Mouse (Mus musculus) midbrain, embryonic 16.5 days (tissue): ENCODE results near the gene Nup133. TPM values are rescaled to one million over a fixed set of nuclear protein-coding genes. Genes with fewer than 3 reads are reported as not detected.

Source experiments
- ATAC-seq: fragments of 200-750 bp; cut with Nextera tagmentation; 2 replicates; pipeline ENCODE4 v1.8.0; 2017; ENCODE audit warnings: moderate TSS enrichment
- H3K27ac ChIP-seq: fragments of 300-500 bp; sonication (generic); 2 replicates; pipeline ENCODE4 v1.5.1; 2014; ENCODE audit warnings: mild to moderate bottlenecking, low read length, mixed read lengths
- H3K27me3 ChIP-seq: fragments of 300-500 bp; sonication (generic); 2 replicates; pipeline ENCODE4 v1.6.1; 2014; ENCODE audit warnings: low read depth, low read length, mixed read lengths; ENCODE audit not compliant: control insufficient read depth, insufficient read depth
- H3K36me3 ChIP-seq: fragments of 300-500 bp; sonication (generic); 2 replicates; pipeline ENCODE4 v1.6.1; 2014; ENCODE audit warnings: mild to moderate bottlenecking, low read length, moderate library complexity, mixed read lengths; ENCODE audit not compliant: control insufficient read depth, insufficient read depth
- H3K4me1 ChIP-seq: fragments of 300-500 bp; sonication (generic); 2 replicates; pipeline ENCODE4 v1.6.1; 2014; ENCODE audit warnings: mild to moderate bottlenecking, low read length, mixed read lengths; ENCODE audit not compliant: control insufficient read depth, insufficient read depth
- H3K4me2 ChIP-seq: fragments of 300-500 bp; sonication (generic); 2 replicates; pipeline ENCODE4 v1.6.1; 2014; ENCODE audit warnings: mild to moderate bottlenecking, low read length, mixed read lengths
- H3K4me3 ChIP-seq: fragments of 300-500 bp; sonication (generic); 2 replicates; pipeline ENCODE4 v1.5.1; 2014; ENCODE audit warnings: low read depth, mild to moderate bottlenecking, low read length, moderate library complexity, mixed read lengths
- H3K9ac ChIP-seq: fragments of 300-500 bp; sonication (generic); 2 replicates; pipeline ENCODE4 v1.6.1; 2014; ENCODE audit warnings: low read depth, low read length, mixed read lengths
- H3K9me3 ChIP-seq: fragments of 300-500 bp; sonication (generic); replicated peaks from 2 replicates; pipeline ENCODE4 v1.6.1; 2014; ENCODE audit warnings: mild to moderate bottlenecking, low read length, mixed read lengths; ENCODE audit not compliant: control insufficient read depth, poor library complexity, severe bottlenecking
- WGBS: fragments of 180-500 bp; shearing (Covaris S2); extraction: QIAGEN DNeasy Blood & Tissue Kit; methylation state at CpG from one replicate; pipeline ENCODE4 v1.1.7; 2014; 5-methylcytosine and 5-hydroxymethylcytosine counted together
- polyA plus RNA-seq: library from polyadenylated mRNA; unstranded; fragments of >200 nt; fragmentation: Nextera tagmentation; extraction: Ambion mirVana; gene quantifications from 2 replicates; pipeline ENCODE4 v1.2.1, GENCODE M21; 2015

Nup133 gene
- polyA plus RNA-seq, 1 experiment from 2014 or later, result 21.8 TPM

GRCm38 (mm10) chr8:123889797-123890196 lies 59.3 kb downstream of the Nup133 start:
- peaks cover 21% of the 10 kb centered on the region for H3K27me3 ChIP-seq
- no peak for ATAC-seq
- no peak overlapping the region for H3K27ac ChIP-seq
- no peak overlapping the region for H3K4me3 ChIP-seq
- no peaks in the 10 kb centered on the region for H3K36me3 ChIP-seq
- peaks cover 13% of the 10 kb centered on the region for H3K4me1 ChIP-seq
- H3K4me2 ChIP-seq, result no peak overlapping the region
- no peaks in the 10 kb centered on the region for H3K9me3 ChIP-seq
- H3K9ac ChIP-seq, result no peak overlapping the region
- 63% methylated on average over 4 of the region's 4 CpGs for WGBS

- WGBS, result 88% methylated on average over 2 of the region's 2 CpGs
- Histone ChIP-seq H3K9ac (no peak overlapping the region), H3K36me3 (no peaks in the 10 kb centered on the region), H3K4me2 (no peak overlapping the region), H3K4me3 (no peak overlapping the region), H3K27me3 (peaks cover 2% of the 10 kb centered on the region; the same call in 1 of the 2 replicates), H3K4me1 (peaks cover 23% of the 10 kb centered on the region), H3K9me3 (no peaks in the 10 kb centered on the region), H3K27ac (no peak overlapping the region)
- ATAC-seq, result no peak
These were observed 61.1 kb downstream of the Nup133 start for GRCm38 (mm10) chr8:123887956-123888355.

GRCm38 (mm10) chr8:123887163-123887562 lies 61.9 kb downstream of the Nup133 start:
- no peaks in the 10 kb centered on the region for H3K36me3 ChIP-seq
- H3K9me3 ChIP-seq, result no peaks in the 10 kb centered on the region
- no peak overlapping the region for H3K4me2 ChIP-seq
- 0 out of 2 replicates have a peak, but pooled peaks cover 2% of the 10 kb centered on the region for H3K27me3 ChIP-seq
- no peak overlapping the region for H3K9ac ChIP-seq
- ATAC-seq, result no peak
- no peak overlapping the region for H3K4me3 ChIP-seq
- no peak overlapping the region for H3K27ac ChIP-seq
- H3K4me1 ChIP-seq, result peaks cover 23% of the 10 kb centered on the region
- 92% methylated on average over 4 of the region's 4 CpGs for WGBS

- H3K27ac ChIP-seq, result peak overlapping the region; percentile 79
- WGBS, result 4% methylated on average over 12 of the region's 14 CpGs
- H3K4me1 ChIP-seq, result peaks cover 16% of the 10 kb centered on the region
- H3K4me3 ChIP-seq, result peak overlapping the region; percentile 14; the same call in 1 of the 2 replicates
- H3K9ac ChIP-seq, result peak overlapping the region; percentile 52; the same call in 1 of the 2 replicates
- H3K4me2 ChIP-seq, result peak overlapping the region; percentile 46
- ATAC-seq, result peak; percentile 89
- H3K27me3 ChIP-seq, result 0 out of 2 replicates have a peak, but pooled peaks cover 2% of the 10 kb centered on the region
- H3K9me3 ChIP-seq, result no peaks in the 10 kb centered on the region
- no peaks in the 10 kb centered on the region for H3K36me3 ChIP-seq
These were observed 64.1 kb downstream of the Nup133 start for GRCm38 (mm10) chr8:123884721-123885565.

- no peak for ATAC-seq
These were observed 66.0 kb downstream of the Nup133 start for GRCm38 (mm10) chr8:123883094-123883493.

GRCm38 (mm10) chr8:123882412-123882811 lies 66.7 kb downstream of the Nup133 start:
- no peak overlapping the region for H3K27ac ChIP-seq
- no peak overlapping the region for H3K9ac ChIP-seq
- no peak overlapping the region for H3K4me3 ChIP-seq
- H3K27me3 ChIP-seq, result no peaks in the 10 kb centered on the region
- 84% methylated on average over 2 of the region's 2 CpGs for WGBS
- peaks cover 16% of the 10 kb centered on the region for H3K4me1 ChIP-seq
- no peaks in the 10 kb centered on the region for H3K9me3 ChIP-seq
- H3K36me3 ChIP-seq, result no peaks in the 10 kb centered on the region
- ATAC-seq, result no peak
- no peak overlapping the region for H3K4me2 ChIP-seq

More at GRCm38 (mm10) chr8:123883094-123883493, 66.0 kb downstream of the Nup133 start:
- Histone ChIP-seq H3K27me3 (no peaks in the 10 kb centered on the region), H3K4me1 (peaks cover 16% of the 10 kb centered on the region), H3K27ac (no peak overlapping the region), H3K4me2 (no peak overlapping the region), H3K9me3 (no peaks in the 10 kb centered on the region), H3K9ac (no peak overlapping the region), H3K4me3 (no peak overlapping the region), H3K36me3 (no peaks in the 10 kb centered on the region)
- WGBS, result 82% methylated on average over 4 of the region's 4 CpGs

GRCm38 (mm10) chr8:123880821-123881350 lies 68.2 kb downstream of the Nup133 start:
- peaks cover 16% of the 10 kb centered on the region for H3K4me1 ChIP-seq
- H3K27ac ChIP-seq, result no peak overlapping the region
- H3K27me3 ChIP-seq, result no peaks in the 10 kb centered on the region
- no peak for ATAC-seq
- WGBS, result 60% methylated on average over 4 of the region's 4 CpGs
- H3K36me3 ChIP-seq, result no peaks in the 10 kb centered on the region
- H3K4me2 ChIP-seq, result no peak overlapping the region
- H3K9ac ChIP-seq, result no peak overlapping the region
- H3K9me3 ChIP-seq, result no peaks in the 10 kb centered on the region
- H3K4me3 ChIP-seq, result no peak overlapping the region

- 70% methylated on average over 10 of the region's 10 CpGs for WGBS
- no peak overlapping the region for H3K4me2 ChIP-seq
These were observed 68.8 kb downstream of the Nup133 start for GRCm38 (mm10) chr8:123880271-123880670.

GRCm38 (mm10) chr8:123877865-123878264 lies 71.2 kb downstream of the Nup133 start:
- WGBS, result 80% methylated on average over 2 of the region's 2 CpGs
- Histone ChIP-seq H3K9ac (no peak overlapping the region), H3K27me3 (no peaks in the 10 kb centered on the region), H3K4me1 (no peaks in the 10 kb centered on the region), H3K4me3 (no peak overlapping the region), H3K27ac (no peak overlapping the region), H3K4me2 (no peak overlapping the region), H3K36me3 (no peaks in the 10 kb centered on the region), H3K9me3 (no peaks in the 10 kb centered on the region)
- ATAC-seq, result no peak

More at GRCm38 (mm10) chr8:123880271-123880670, 68.8 kb downstream of the Nup133 start:
- Histone ChIP-seq H3K9ac (no peak overlapping the region), H3K4me1 (peaks cover 16% of the 10 kb centered on the region), H3K27me3 (no peaks in the 10 kb centered on the region), H3K36me3 (no peaks in the 10 kb centered on the region), H3K9me3 (no peaks in the 10 kb centered on the region), H3K4me3 (no peak overlapping the region), H3K27ac (no peak overlapping the region)
- ATAC-seq, result no peak
